Mouse (Mus musculus): ENCODE measurements at regions not wholly inside any gene's neighbourhood (a gene's known extent, or its start where the extent isn't known, plus 50 kb on each side); places are given as distances from the start of the nearest gene placed in this dataset.
A peak's percentile ranks its signal among the peaks of the same experiment; 100 is the strongest.

DNA sequence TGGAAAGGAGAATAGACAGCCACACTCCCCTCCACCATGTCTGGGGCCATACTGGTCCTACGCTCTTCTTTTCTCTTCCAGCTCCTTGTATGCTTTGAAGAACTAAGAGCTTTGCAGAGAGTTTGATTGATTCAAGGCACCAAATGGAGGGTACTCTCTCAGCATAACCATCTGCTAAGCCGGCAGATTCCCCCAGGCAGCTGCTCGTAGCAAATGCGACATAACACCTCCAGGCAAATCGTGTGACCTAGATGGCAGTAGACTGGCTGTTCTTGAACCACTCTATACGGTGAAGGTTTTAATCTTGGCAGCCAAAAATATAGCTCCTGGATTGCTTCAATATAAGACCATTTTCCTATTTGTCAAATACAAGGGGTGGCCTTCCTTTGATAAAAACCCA lies 191.8 kb upstream of the Pabpc6 start:
- no peak for DNase-seq (ENCODE audit: low spot score)

DNA sequence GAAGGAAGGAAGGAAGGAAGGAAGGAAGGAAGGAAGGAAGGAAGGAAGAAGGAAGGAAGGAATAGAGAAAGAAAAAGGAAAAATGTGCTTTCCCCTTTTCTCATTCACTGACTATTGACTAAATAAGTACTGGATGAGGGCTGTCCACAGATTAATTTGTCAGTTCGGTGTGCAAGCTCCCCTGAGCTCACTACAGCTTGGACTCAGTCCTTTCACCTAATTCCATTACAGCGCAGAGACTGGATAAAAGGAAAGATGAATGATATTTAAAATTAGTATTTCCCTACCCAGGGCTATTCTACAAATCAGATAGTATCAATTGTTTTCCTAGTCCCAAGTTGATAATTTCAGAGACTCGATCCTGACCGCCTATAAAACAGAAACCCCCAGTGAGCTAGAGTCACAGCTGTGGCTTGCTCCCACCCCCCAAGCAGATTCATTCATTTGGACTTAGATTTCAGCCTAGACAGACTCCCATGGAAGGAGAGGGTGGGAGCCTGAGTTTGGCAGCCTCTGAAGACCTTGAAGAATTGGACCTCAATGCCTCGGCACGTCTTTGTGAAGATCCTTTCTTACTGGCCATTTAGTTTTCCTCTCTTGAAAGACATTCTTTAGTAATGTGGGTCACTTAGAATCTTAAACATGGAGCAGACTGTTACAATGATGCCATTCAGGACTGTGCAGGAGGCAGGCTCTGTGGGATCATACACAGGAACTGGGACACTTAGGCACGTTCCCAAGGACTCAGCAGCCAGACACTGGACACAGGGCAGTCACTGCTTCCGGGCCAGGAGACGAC lies 179.2 kb upstream of the Pabpc6 start:
- no peak for DNase-seq (ENCODE audit: low spot score)

DNA sequence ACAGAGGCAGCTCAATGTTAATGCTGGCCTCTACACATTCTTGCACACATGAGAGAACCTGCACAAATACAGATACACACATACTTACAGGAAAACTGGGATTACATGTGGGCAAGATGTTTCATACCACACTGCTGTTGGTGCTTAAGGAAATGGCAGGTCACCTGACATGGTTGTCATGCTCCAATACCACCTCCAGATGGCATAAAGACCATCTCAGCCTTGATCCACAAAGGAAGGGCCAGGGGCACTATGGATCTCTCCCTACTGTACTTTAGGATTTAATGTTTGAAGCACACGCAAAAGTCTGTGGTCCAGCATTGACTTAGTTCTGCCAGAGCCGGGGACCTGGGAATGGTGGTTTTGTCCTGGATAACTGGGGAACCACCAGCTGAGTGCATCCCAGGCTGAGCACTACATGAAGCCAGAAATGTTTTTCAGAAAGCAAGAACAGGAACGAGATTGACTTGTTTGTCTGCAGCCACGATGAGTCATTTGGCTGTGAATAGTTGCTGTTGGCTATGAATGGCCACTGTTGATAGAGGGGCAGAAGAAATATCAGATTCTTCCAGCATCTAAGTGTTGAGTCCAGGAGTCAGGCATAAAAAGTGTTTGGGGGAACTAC lies 176.0 kb upstream of the Pabpc6 start:
- DNase-seq (ENCODE audit: low spot score) = peak; percentile 24

DNA sequence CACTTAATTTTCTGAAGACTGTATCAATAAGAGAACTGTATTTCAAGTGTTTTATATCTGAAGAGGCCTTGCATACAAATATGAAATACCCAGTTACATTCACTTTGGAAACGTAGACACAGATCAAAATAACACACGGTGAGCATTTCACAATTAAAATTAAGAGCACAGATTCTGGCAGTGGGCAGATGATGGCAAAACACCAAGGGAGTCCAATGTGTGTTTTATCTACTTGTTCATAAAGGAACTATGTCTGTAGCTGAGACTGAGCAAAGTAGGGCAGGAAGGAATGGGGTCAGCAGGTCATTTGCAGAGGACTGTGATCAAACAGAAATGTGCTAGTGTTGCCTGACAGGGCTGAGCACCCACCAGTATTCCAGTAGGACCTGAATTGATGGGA lies 171.6 kb upstream of the Pabpc6 start:
- no peak for DNase-seq (ENCODE audit: low spot score)

DNA sequence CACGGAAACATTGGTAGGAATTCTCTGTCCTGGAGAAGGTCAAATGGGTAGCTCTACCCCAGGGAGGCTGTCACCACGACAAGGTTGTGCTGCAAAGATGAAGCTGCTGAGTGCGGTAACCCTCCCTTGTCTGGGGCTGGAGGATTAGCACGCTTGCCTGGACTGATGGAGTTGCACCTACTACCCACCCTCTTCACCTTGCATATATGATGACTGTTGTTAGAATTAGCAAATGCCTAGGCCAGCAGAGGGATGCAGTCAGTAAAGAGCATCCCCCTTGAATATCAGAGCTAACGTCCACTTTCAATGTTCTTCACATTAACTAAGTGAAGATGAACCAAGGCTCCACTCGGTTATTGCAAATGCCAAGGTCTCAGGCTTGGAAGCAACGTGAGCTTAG lies 169.7 kb upstream of the Pabpc6 start:
- DNase-seq (ENCODE audit: low spot score) = no peak

DNA sequence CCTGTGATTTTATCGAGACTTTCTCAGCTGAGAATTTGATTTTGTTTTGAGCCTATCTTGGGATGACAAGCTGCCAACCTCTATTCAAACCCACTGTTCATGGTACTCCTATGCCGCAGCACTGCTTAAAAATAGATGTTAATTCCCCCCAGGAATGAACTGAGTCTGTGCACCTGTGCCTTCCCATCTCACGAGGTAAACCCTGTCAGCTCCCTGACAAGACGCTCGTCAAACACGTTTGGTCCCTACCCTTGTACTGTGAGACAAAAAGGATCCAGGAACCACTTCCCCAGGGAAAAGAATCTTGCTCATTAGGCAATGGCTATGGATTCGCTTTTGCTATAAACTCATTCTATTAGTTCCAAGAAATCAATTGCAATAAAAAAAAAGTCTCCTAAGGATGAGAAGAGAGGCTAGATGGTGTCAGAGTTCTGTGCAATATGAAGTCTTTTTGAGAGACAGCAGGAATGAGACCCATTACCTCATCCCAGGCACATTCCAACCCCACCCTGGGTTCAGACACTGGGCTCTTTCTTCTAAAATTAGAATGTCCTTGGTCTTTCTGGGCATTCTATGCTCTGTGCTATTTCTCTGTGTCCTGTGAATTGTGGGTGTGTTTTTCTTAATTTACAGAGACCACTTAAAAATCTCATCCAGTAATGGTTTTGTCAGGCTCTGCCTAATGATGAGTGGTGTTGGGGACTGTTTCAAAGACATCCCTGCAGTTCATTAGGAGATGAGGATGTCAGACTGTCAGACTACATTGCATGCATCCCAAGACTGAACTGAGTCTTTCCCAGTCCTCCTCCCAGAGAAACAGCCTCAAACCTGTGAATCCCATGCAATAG lies 167.7 kb upstream of the Pabpc6 start:
- peak; percentile 8 for DNase-seq (ENCODE audit: low spot score)

DNA sequence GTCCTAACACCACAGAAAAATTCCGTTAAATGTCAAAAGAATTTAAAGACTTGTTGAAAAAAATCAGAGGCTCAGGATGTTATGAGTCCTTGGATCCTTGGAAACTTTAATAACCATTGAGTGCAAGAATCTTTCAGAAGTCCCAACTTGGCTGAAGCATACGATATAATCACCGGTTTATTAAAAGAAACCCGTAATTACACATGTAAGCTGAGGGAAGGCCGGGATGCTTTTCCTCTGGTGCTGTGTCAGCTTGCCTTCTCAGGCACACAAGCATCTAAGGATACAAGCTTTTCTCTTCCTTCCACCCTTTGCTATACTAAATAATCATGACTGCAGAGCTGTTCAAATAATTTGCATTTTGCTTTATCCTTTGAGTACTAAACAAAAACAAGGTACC lies 160.4 kb upstream of the Pabpc6 start:
- no peak for DNase-seq (ENCODE audit: low spot score)

DNA sequence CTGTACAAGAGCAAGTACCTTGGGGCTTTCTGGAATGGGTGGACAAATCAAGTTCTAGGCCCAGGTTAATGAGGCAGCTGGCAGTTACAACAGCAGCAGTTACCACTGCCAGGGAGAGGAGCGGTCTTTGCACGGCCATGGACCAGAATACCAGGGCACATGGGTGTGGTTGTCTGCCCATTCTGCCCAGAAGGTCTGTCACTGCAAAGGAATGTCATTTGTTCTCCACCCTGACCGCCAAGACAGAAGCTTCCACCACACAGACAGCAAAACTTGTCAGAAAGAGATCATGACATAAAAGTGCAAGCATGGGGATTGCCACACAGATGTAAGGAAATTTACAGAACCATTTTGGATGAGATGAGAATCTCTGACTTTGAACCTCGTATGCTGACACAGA lies 151.8 kb upstream of the Pabpc6 start:
- no peak for DNase-seq (ENCODE audit: low spot score)

DNA sequence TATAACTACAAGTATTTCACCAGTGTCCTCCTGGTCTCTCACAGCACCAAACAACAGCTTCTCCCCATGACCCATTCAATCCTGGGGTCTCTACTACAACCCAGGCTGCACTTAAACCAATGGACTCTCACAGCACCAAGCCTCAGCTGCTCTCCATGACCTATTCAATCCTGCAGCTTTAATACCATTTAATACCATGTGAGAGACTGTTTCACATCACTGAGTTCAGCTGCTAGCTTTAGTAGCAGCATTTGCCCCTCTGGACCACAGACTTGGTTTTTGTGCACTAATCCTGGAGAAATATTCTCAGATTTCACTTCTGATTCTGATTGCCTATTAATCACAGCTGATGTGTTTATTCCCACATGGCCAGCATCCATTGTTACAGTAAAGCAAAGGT lies 147.5 kb upstream of the Pabpc6 start:
- no peak for DNase-seq (ENCODE audit: low spot score)

DNA sequence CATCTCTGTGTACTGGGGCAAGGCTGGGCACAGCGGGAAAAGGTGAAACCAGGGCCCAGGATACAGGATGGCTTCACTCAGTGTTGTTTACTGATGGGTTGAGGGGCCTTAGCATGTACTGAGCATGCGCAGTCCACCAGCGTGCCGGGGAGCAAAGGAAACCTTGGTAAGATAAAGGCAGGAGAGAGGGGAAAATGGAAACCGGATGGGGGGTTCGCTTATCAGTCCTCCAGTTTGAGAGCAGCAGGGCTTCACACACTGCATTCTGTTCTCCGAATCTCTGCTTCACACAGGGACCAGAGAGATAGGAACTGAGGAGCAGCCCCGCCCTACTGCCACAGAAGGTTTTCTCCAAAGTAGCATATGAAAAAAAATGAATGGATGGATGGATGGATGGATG lies 127.6 kb upstream of the Pabpc6 start:
- DNase-seq (ENCODE audit: low spot score) = no peak

DNA sequence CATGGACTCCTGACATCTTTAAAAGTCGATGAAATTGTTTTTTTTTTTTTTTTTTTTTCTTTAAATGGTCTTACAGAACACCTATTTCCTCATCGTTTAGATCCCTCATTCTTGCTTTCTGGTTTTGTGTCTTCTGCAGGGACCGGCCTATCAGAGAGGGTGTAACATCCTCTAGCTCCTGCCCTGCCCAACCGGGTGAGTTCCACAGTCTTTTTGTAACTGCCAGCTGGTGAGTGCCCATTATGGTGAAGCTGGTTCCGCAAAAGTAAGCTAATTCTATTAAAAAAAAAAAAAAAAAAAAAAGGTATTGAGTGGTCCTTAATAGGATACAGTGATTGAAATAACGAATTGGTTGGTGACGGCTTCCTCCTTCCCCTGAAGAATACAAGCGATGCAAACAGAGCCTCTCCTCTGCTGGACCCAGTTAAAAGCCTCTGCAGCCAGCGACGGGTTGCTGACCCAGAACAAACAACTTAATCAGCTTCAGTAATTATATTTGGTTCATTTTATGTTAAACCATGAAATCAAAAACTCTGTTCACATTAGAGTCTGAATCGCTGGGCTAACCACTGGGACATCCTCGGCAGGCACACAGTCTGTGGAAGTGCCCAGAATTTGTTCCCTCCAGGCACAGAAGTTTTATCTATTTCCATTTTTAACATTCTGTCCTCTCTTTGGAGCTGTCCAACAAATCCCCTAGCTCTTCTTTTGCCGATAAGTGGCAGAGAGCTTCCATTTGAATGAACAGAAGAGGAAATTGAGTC lies 126.9 kb upstream of the Pabpc6 start:
- no peak for DNase-seq (ENCODE audit: low spot score)

DNA sequence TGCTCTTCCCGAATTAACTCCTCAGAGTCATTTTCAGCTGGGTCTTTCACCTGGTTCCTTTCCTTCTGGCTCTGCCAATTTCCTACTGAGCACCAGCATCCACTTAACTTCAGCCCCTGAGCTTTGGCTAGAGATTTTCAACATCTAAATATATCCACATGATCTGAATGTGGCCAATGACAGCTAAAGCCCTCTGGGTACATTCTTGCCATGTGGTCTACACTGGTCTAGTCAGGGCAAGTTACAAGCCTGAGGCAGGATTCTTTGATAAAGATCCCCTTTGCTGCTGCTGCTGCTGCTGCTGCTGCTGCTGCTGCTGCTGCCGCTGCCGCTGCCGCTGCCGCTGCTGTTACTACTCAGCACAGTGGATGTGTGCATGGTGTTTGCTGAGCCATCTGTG lies 109.3 kb upstream of the Pabpc6 start:
- no peak for DNase-seq (ENCODE audit: low spot score)

DNA sequence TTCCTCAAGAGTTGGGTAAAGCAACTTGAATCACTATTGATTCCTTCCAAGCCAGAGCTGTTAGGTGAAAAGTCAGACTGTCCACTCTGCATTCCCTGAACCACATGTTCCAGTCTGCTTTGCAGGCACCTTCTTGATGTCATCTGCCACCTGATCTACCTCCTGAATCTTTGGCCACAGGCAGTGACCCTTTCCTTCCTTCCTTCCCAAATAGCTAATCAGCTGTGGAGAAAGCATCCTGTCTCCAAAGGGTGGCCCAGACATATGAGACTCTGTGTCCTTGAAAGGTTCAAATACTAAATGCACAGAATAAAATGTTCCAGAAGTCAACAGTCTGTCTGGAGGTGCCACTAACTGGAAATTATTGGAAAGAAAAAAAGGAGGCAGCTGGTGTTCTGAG lies 107.6 kb upstream of the Pabpc6 start:
- no peak for DNase-seq (ENCODE audit: low spot score)

DNA sequence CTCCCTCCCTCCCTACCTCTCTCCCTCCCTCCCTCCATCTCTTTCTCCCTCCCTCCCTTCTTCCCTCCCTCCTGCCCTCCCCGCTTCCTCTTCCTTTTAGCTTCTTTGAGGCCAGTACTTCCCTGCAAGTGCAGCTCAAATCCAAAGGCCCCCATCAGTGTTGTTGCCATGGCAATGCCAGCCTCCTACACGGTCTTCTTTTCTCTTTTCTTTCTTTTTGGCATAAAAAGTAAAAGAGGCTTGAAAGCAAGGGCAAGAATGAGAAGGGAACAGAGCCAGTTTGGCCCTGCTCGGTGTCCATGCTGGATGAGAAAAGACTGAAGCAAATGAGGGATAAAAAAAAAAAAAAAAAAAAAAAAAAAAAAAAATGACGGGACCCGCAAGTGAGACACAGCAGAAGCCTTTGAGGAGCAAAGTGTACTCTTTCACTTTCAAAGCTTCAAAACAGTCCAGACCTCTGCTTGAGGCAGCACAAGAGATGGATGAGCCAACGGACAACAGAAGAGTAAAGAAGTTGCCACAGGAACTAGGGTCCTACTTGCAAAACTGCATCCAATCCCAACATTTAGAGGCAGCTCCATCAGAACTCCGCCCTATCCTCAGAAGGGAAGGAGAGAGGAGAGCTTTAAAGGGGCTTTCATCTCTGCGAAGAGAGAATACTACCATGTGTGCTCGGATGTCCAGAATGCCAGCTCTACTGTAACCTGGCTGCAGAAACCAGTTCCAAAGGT lies 106.9 kb upstream of the Pabpc6 start:
- no peak for DNase-seq (ENCODE audit: low spot score)

DNA sequence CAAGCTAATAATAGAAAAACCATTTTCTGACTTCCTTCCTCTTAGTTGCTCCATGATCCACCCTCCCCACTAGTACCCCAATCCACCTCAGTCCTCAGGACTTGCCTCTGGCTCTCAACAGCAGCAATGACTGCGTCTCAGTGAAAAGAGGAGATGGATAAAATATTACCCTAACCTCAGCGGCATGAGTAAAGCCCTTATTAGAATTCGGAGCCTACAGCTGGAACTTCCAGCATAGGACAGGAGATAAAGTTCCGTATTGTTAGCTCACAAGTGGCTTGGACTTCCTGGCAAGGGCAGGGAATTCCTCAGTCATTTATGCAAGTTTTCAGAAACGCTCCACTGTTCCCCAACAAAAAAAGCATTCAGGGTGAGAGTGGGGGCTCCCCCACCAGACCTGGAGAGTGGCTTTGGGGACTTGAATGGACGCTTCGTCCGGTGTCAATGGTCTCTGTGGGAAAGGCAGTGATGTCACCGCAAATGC lies 106.2 kb upstream of the Pabpc6 start:
- no peak for DNase-seq (ENCODE audit: low spot score)

DNA sequence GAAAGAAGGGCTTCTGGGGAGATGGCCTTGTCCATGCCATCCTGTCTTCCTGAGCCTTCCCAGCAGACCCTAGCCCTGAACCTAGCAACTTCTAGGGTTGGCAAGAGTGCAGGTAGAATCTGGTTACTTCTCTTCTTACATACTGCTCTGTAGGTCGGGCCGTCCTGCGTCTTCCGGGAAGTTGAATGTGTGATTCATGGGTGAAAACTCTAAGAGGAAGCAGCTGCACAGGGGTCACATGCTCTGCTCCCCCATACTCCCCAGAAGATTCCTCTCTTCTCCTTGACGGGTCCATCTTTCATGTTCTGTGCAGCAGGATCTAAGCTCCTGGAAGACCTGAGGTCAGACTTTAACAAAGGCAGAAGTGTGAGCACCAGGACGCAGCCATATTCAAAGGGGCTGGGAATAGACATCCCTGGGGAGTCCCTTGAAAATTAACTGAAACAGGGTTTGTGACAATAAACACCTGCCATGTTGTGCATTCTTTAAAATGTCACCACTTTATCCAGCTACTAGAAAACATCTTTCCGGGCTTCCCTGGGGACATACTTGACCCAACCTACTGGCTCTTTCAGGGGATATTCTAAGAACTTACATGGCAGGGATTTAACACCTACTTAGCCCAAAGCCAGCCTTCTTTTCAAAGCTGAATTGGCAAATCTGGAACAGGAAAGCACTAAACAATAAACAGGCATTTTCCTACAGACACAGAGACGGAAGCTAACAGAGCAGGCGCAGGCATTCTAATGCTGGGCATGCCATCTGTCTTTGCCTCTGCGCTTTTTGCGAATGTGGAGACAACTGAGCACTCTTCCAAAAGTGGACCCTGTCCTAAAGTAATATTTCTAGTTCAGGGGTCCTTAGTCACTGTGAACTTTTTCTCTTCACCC lies 105.5 kb upstream of the Pabpc6 start:
- DNase-seq (ENCODE audit: low spot score) = no peak

DNA sequence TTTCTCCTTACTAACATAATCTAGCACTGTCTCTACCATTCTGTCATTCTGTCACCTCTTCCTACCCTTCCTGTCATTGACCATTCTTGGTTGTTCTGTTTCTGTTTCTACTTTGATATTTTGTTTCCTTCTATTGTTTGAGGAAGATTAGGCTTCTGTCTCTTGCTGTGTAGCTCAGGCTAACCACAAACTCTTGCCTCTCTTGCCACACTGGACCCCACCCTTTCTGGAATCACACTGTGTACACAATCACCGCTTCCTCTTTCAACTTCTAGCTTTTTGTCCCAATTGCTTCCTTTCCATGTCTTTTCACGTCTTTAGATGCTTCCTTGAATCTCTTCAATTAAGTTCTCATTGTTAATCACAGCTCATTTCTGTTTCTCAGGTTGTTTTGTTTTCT lies 104.2 kb upstream of the Pabpc6 start:
- DNase-seq (ENCODE audit: low spot score) = no peak

DNA sequence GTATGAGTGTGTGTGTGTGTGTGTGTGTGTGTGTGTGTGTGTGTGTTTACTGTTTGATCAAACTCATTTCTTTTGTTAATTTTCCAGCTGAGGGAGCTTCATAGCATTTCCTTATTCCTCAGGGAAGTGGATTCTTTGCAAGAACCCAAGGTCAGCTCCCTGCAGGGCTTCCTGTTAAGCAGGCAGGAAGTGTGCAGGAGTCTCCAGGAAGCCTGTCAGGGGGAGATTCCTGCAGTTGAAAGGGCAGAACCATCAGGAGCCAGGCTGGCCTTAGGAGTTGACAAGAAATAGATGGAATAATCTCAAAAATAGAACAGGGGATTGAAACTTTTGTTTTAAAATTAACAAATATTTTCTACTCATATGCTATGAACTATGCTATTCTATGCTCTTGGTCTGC lies 98.8 kb upstream of the Pabpc6 start:
- no peak for DNase-seq (ENCODE audit: low spot score)

DNA sequence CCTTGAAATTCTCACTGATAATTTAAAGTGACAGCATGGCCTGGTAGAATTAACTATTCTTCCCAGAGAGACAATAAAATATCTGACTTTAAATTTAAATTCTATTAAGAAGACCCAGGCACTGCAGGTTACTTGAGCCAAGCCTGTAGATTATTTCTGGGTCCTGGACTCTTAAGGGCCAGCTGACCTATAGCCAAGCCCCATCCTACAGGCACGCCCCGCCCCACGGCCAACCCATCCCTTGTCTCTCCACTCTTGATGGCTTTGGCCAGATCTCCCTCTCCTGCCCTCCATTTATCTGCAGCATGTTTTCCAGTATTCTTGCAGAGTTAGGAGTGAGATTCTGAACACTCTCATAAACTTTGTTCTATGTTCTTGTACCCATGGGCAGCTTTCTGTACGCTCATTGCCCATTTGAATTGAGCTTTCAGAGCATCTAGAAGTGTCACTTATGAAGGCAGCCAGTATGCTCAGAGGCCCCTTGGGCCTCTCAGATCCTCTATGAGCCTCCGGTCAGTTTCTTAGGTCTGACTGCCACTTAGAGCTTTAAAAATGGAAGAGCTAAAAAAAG lies 96.2 kb upstream of the Pabpc6 start:
- DNase-seq (ENCODE audit: low spot score) = no peak

Measured in gastrocnemius, adult 18-20 months (tissue).